Comparison of ENCODE assay signal across 21 mouse cellular contexts in genomic region chr1:152220804-152221565, GRCm38 (mm10).
A peak's percentile ranks its signal among the peaks of the same experiment; 100 is the strongest.
DNase-seq lines count a peak whose midpoint lies in the region; ATAC-seq lines count a peak whose summit lies in the region.
"Had no signal": no experiment of that assay in that cellular context is flagged by ENCODE, and none has a peak within 500 bp of the region (broad histone marks: within the 10 kb centered on the region; RNA-seq: fewer than 3 reads in every experiment).

No protein-coding gene starts in this region.

- peak; percentile 3 for DNase-seq in embryonic facial prominence, embryonic 11.5 days (ENCODE audit: low spot score)
- DNase-seq in embryonic facial prominence, embryonic 10.5 days (ENCODE audit: low spot score): no peak
- peak; percentile 14 to 30 for DNase-seq in left cerebral cortex, postnatal 36 days (ENCODE audit: low spot score in 2 of 2)
- no peak for DNase-seq in left cerebral cortex, postnatal 10 days (ENCODE audit: extremely low spot score in 1 of 2, low spot score in 2 of 2)
- peak; percentile 7 for DNase-seq in CD4-positive helper T cell, adult 2 months (ENCODE audit: low read depth, low spot score)
- DNase-seq in induced T-regulatory cell, adult 2 months (ENCODE audit: low read depth): peak; percentile 20
- no peak for DNase-seq in lung, postnatal 25 days (ENCODE audit: low spot score)
- DNase-seq: adrenal gland, postnatal 10 days; B cell, adult 2 months; cerebellum, adult 2 months; gastrocnemius, postnatal 25 days; heart, postnatal 14 days; kidney, adult 2 months; kidney, postnatal 25 days; midbrain, embryonic 14.5 days; thymus, postnatal 25 days had no signal

- H3K4me1 ChIP-seq in embryonic facial prominence, embryonic 11.5 days (ENCODE audit: control insufficient read depth, insufficient read depth, low read length): no peaks in the 10 kb centered on the region
- no peaks in the 10 kb centered on the region for H3K4me1 ChIP-seq in embryonic facial prominence, embryonic 10.5 days
- H3K4me1 ChIP-seq: limb, embryonic 10.5 days; liver, embryonic 12.5 days had no signal

- H3K36me3 ChIP-seq in embryonic facial prominence, embryonic 11.5 days (replicated peaks; ENCODE audit: control insufficient read depth, insufficient read depth, low read depth, low read length): no peaks in the 10 kb centered on the region
- H3K36me3 ChIP-seq in embryonic facial prominence, embryonic 10.5 days (replicated peaks): no peaks in the 10 kb centered on the region
- H3K36me3 ChIP-seq: heart, embryonic 10.5 days; limb, embryonic 10.5 days; liver, embryonic 12.5 days; lung, embryonic 15.5 days had no signal

- no peak overlapping the region for H3K4me3 ChIP-seq in embryonic facial prominence, embryonic 11.5 days (ENCODE audit: low read depth, low read length)
- no peak overlapping the region for H3K4me3 ChIP-seq in embryonic facial prominence, embryonic 10.5 days
- H3K4me3 ChIP-seq: heart, embryonic 10.5 days; limb, embryonic 10.5 days; liver, embryonic 12.5 days; lung, embryonic 15.5 days had no signal

- H3K9me3 ChIP-seq in embryonic facial prominence, embryonic 11.5 days (replicated peaks; ENCODE audit: control insufficient read depth, low read length): no peaks in the 10 kb centered on the region
- H3K9me3 ChIP-seq in embryonic facial prominence, embryonic 10.5 days: no peaks in the 10 kb centered on the region
- H3K9me3 ChIP-seq: heart, embryonic 10.5 days; limb, embryonic 10.5 days; liver, embryonic 12.5 days; lung, embryonic 15.5 days had no signal

- intact Hi-C loops in left cerebral cortex, postnatal 36 days (cut with DNase I): no loop called here
- intact Hi-C loops in left cerebral cortex, postnatal 10 days (cut with DNase I): no loop called here

- no peak overlapping the region for H3K4me2 ChIP-seq in embryonic facial prominence, embryonic 11.5 days (ENCODE audit: low read depth, low read length)
- H3K4me2 ChIP-seq: liver, embryonic 12.5 days; lung, embryonic 15.5 days had no signal

- 84% methylated on average over 14 of the region's 14 CpGs for WGBS in embryonic facial prominence, embryonic 11.5 days
- WGBS in embryonic facial prominence, embryonic 10.5 days: 85% methylated on average over 14 of the region's 14 CpGs

- ATAC-seq in embryonic facial prominence, embryonic 11.5 days (replicated peaks; ENCODE audit: insufficient number of reproducible peaks, low FRiP score, low TSS enrichment, low read depth): no peak
- ATAC-seq: hindbrain, embryonic 16.5 days; liver, embryonic 12.5 days had no signal

- H3K27me3 ChIP-seq in embryonic facial prominence, embryonic 11.5 days (ENCODE audit: control insufficient read depth, insufficient read depth, low read length): no peaks in the 10 kb centered on the region
- H3K27me3 ChIP-seq in embryonic facial prominence, embryonic 10.5 days (replicated peaks; ENCODE audit: low read depth, poor library complexity, severe bottlenecking): no peaks in the 10 kb centered on the region
- H3K27me3 ChIP-seq: liver, embryonic 12.5 days; lung, embryonic 15.5 days had no signal

- H3K9ac ChIP-seq in embryonic facial prominence, embryonic 11.5 days (replicated peaks; ENCODE audit: low read length): no peak overlapping the region
- H3K9ac ChIP-seq: liver, embryonic 12.5 days; lung, embryonic 15.5 days had no signal

- no peak overlapping the region for H3K27ac ChIP-seq in embryonic facial prominence, embryonic 11.5 days (replicated peaks; ENCODE audit: low read depth, low read length)
- H3K27ac ChIP-seq in embryonic facial prominence, embryonic 10.5 days (replicated peaks): no peak overlapping the region
- H3K27ac ChIP-seq: heart, embryonic 10.5 days; limb, embryonic 10.5 days; liver, embryonic 12.5 days; lung, embryonic 15.5 days had no signal

Comparison
In these comparisons a context has a peak if more than half of its experiments do, and no peak if none do; other contexts are left out.
1. DNase-seq: peak in embryonic facial prominence, embryonic 11.5 days (single experiment), left cerebral cortex, postnatal 36 days (2 of 2), CD4-positive helper T cell, adult 2 months (single experiment) and induced T-regulatory cell, adult 2 months (single experiment); none in embryonic facial prominence, embryonic 10.5 days (single experiment), left cerebral cortex, postnatal 10 days (0 of 2) and lung, postnatal 25 days (single experiment).